In genomic region chr9:58280259-58281109, GRCm38 (mm10) we compare ENCODE assay signal across 8 mouse cellular contexts. TPM values are rescaled to one million over a fixed set of nuclear protein-coding genes. Genes with fewer than 3 reads are reported as not detected.
DNase-seq lines count a peak whose midpoint lies in the region; ATAC-seq lines count a peak whose summit lies in the region.

No protein-coding gene starts in this region.

- H3K9ac ChIP-seq in midbrain, embryonic 12.5 days (replicated peaks): no peak overlapping the region

- H3K4me1 ChIP-seq in midbrain, embryonic 12.5 days: peaks cover 6% of the 10 kb centered on the region; the same call in 1 of the 2 replicates

- H3K27me3 ChIP-seq in midbrain, embryonic 12.5 days: 0 out of 2 replicates have a peak, but pooled peaks cover 3% of the 10 kb centered on the region

- ATAC-seq in midbrain, embryonic 12.5 days (ENCODE audit: low FRiP score, low read depth): no peak

- intact Hi-C loops in left cerebral cortex, postnatal 36 days (cut with DNase I): loop anchor here (5.0 kb wide), 1 partner anchor 243 kb away; no protein-coding TSS in a partner anchor

- no peaks in the 10 kb centered on the region for H3K36me3 ChIP-seq in midbrain, embryonic 12.5 days

- 37% methylated on average over 9 of the region's 9 CpGs for WGBS in midbrain, embryonic 12.5 days

- peak; percentile 71 for DNase-seq in 3134 (ENCODE audit: extremely low read depth, insufficient read length, low spot score)
- DNase-seq in adrenal gland, adult (ENCODE audit: inconsistent age in 2 of 2, low spot score in 1 of 2): peak; percentile 67 to 93
- DNase-seq in embryo, embryonic 10.5 days (ENCODE audit: low spot score): peak; percentile 95
- DNase-seq in heart, adult 18-20 months: peak; percentile 87 to 88
- DNase-seq in kidney, adult 11 months: peak; percentile 76
- peak; percentile 44 to 45 for DNase-seq in left cerebral cortex, postnatal 36 days (ENCODE audit: low spot score in 2 of 2)
- peak; percentile 64 for DNase-seq in spleen, adult 12 weeks (ENCODE audit: low spot score)

- H3K4me3 ChIP-seq in midbrain, embryonic 12.5 days: no peak overlapping the region

- H3K4me2 ChIP-seq in midbrain, embryonic 12.5 days (replicated peaks): peak overlapping the region; percentile 17; the same call in 1 of the 2 replicates

- H3K9me3 ChIP-seq in midbrain, embryonic 12.5 days: no peaks in the 10 kb centered on the region

- H3K27ac ChIP-seq in midbrain, embryonic 12.5 days (replicated peaks): no peak overlapping the region

RNA-seq across cellular contexts. Expression of gene Stoml1, which starts 27.5 kb away (rescaled TPM):
- total RNA-seq in heart, adult 18-20 months (2021): 10 to 100 TPM; 10.2 to 10.5 TPM
- 10 to 100 TPM; 64.6 to 72.4 TPM for total RNA-seq in left cerebral cortex, postnatal 36 days (2021)
- 64.1 and 65.2 TPM in 2 replicates for polyA plus RNA-seq in midbrain, embryonic 12.5 days (2016; fragmentation: Nextera tagmentation; extraction: Ambion mirVana)

RNA-seq across cellular contexts. Expression of gene Pml, which starts 30.9 kb away (rescaled TPM):
- total RNA-seq in heart, adult 18-20 months (2021): 1 to 10 TPM; 8.1 to 8.8 TPM
- 10 to 100 TPM; 13.7 to 17.5 TPM for total RNA-seq in left cerebral cortex, postnatal 36 days (2021)
- polyA plus RNA-seq in midbrain, embryonic 12.5 days (2016; fragmentation: Nextera tagmentation; extraction: Ambion mirVana): 9.7 and 9.8 TPM in 2 replicates

RNA-seq across cellular contexts. Expression of gene Loxl1, which starts 32.5 kb away (rescaled TPM):
- total RNA-seq in heart, adult 18-20 months (2021): 10 to 100 TPM; 18.3 to 20.2 TPM
- total RNA-seq in left cerebral cortex, postnatal 36 days (2021): 1 to 10 TPM; 2.1 to 2.7 TPM
- 13.4 and 20.1 TPM in 2 replicates for polyA plus RNA-seq in midbrain, embryonic 12.5 days (2016; fragmentation: Nextera tagmentation; extraction: Ambion mirVana)

Comparison
In these comparisons a context has a peak if more than half of its experiments do, and no peak if none do; other contexts are left out.
1. DNase-seq: peak in every context shown above with its lines; median percentile 95 in embryo, embryonic 10.5 days; 88 in heart, adult 18-20 months; 80 in adrenal gland, adult; 76 in kidney, adult 11 months; 71 in 3134; 64 in spleen, adult 12 weeks; 44 in left cerebral cortex, postnatal 36 days.
2. RNA of gene Stoml1, which starts 27.5 kb away (total RNA-seq): 64.6 to 72.4 TPM in left cerebral cortex, postnatal 36 days; 10.2 to 10.5 TPM in heart, adult 18-20 months; every median in the first group is over 4 times any median in the second.
3. RNA of gene Loxl1, which starts 32.5 kb away (total RNA-seq): 18.3 to 20.2 TPM in heart, adult 18-20 months; 2.1 to 2.7 TPM in left cerebral cortex, postnatal 36 days; every median in the first group is over 4 times any median in the second.